Mouse (Mus musculus) hindlimb bud, embryonic 11.5 days (tissue): ENCODE results near the gene Syce3.

Experiments
- DNase-seq: peaks from one replicate; pipeline ENCODE4 v3.0.0-alpha.2; 2012; ENCODE audit warnings: low read depth, low spot score; ENCODE audit errors: extremely low spot score

Gene Syce3

DNA sequence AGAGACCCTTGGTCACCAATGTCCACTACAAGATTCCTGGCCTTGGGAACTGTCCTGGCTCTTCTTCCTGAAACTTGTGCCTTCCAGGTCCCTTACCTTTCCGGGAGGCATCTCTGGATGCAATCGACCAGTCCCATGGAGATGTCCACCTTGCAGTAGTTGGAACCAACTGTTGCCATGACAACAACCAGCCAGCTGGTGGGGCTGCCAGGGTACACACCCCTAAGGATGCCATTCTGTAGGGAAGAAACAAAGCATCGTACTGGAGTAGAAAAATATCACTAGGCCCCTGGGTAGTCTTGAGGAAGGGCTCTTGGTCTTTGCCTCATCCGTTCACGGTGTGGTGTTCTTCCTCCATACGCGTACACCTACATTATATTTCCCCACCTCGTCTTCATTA, 14.3 kb upstream of the Syce3 start:
- DNase-seq = no peak

DNA sequence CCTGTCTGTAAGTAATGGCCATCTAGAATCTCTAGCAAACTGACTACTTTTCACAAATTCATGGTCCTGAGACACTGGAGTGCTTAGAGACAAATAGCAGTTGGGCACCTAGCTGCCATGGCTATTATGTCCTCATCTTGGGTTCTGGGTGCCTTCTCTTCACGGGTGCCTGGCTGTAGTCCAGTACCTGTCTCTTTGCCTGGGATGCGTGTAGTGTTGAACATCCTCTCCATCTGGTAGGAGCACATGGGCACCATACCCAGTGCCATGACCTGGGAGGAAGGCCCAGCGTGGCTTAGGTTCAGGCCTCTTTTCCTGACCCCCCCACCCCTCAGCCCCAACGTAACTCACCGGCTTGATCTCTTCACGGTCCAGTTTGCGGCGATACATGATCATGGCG, 11.6 kb upstream of the Syce3 start:
- no peak for DNase-seq

DNA sequence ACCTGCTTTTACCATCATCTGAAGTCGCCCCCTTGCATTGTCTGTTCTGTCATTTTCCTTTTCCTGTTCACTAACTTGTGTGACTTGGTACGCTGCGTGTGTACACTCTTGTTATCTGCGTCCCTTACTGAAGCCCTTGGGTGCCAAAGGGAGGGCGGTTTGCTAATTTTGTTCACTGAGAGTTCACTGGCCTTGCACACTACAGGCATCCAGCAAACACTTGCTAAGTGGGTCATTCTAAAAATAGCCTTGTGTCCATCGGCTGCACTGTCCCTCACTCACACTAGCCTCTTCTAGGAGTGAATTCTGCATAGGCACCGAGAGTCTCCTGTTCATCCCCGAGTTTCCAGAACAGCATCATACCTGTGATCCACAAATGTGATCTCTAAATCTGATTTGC, 5.0 kb upstream of the Syce3 start:
- no peak for DNase-seq

- no peak for DNase-seq
These were observed 3.6 kb downstream of the Syce3 start for GRCm38 (mm10) chr15:89406691-89407090.

GRCm38 (mm10) chr15:89404831-89405623, 5.3 kb downstream of the Syce3 start:
- DNase-seq = no peak

DNA sequence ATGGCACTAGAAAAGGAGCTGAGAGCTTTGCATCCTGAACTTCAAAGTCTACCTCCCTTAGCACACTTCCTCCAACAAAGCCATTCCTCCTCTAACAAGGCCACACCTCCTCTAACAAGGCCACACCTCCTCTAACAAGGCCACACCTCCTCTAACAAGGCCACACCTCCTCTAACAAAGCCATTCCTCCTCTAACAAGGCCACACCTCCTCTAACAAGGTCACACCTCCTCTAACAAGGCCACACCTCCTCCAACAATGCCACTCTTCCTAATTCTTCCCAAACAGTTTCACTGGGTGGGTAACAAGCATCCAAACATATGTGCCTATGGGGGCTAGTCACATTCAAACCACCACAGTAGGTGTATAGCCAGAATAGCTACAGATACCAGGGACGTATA, 7.8 kb downstream of the Syce3 start:
- DNase-seq = no peak

GRCm38 (mm10) chr15:89399716-89400115, 10.6 kb downstream of the Syce3 start:
- no peak for DNase-seq

DNA sequence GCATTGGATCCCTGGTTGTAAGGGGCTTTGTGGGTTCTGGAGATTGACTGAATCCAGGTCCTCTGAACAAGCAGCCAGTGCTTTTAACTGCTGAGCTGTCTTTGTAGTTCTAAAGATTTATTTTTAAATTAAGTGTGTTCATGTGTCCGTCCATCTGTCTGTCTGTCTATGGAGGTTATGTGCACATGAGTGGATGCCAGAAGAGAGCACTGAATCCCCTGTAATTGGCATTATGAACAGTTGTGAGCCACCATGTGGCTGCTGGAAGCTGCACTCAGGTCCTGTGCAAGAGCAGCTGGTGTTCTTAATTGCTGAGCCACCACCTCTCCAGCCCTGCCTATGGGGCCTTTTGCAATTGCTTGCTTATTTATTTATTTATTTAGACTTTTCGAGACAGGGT, 12.2 kb downstream of the Syce3 start:
- no peak for DNase-seq

DNA sequence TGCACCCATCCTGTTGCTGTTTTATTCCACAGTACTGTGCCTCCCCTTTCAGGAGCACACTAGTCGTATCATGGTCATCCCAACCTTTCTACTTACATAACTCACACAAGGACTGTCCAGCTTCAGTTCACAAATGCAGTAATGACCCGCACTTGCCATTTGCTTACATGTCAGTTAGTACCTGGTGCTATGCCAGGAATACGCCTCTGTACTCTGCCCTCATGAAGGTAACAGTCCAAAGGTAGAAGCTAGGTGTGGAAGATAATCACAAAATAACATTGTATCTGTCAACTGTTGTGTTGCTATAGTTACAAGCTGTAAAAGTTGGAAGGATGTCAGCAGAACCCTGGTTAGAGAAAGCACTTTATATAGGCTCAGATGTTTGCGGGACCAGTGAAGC, 13.4 kb downstream of the Syce3 start:
- no peak for DNase-seq

DNA sequence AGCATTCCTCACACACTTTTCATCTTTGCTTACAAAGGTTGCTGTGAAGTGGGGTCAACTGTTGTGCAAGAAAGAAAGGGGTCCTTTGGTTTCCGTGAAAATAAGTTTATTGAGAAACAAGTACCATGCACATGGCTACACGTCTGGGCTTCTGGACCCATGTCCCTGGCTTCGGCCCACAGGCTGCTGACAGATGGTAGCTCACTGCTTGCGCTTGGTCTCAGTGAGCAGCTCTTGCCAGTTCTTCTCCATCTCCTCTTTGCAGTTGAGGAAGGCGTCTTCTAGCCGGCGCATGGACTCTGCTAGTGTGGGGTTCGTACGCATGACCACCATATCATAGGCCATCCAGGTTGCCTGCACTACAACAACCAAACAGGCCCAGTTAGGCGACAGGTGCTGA, 20.2 kb downstream of the Syce3 start:
- no peak for DNase-seq

DNA sequence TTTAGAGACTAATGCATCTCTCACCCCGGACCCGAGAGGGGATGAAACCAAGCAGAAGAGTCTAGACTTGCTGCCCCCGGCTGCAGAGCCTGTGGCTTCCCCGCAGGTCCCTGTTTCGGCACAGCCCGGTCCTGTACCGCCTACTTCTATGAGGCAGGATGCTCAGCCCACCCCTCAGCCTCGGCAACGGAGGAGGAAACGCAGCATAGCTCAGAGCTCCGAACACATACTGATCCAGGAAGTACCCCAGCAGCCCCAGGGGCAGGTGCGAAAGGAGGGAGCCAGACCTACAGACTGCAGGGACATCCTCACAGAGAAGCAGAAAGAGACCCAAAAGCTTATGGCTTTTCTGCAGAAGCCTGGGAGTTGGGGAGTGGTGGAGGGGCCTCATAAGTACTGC, 23.2 kb downstream of the Syce3 start:
- no peak for DNase-seq

DNA sequence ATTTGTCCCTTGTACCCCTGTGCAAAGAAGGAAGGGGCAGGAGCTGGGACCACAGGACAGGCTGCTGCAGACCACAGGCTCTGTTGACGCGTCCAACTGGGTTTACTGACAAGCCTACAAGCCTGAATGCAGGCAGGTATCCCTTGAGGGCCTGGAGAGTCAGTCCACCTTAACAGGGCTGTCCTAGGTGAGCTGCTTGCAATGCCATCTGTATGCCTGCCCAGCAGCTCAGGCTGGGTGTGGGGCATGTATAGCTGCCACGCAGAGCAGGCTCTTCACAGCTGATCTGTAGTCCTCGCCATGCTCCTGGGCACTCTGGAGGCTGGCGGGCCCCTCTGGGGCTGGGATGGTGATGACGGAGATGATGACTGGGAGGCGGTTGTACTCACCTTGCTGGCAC, 25.7 kb downstream of the Syce3 start, which contains the start of gene Klhdc7b:
Gene Klhdc7b (plus strand): TSS at position 301 of the 400 bp plus-strand sequence.
- no peak for DNase-seq

GRCm38 (mm10) chr15:89379429-89379828, 30.9 kb downstream of the Syce3 start:
- no peak for DNase-seq

- DNase-seq = no peak
These were observed 31.4 kb downstream of the Syce3 start, which contains the start of gene Odf3b for GRCm38 (mm10) chr15:89378831-89379401. Odf3b (minus strand) TSS chr15:89379282.

DNA sequence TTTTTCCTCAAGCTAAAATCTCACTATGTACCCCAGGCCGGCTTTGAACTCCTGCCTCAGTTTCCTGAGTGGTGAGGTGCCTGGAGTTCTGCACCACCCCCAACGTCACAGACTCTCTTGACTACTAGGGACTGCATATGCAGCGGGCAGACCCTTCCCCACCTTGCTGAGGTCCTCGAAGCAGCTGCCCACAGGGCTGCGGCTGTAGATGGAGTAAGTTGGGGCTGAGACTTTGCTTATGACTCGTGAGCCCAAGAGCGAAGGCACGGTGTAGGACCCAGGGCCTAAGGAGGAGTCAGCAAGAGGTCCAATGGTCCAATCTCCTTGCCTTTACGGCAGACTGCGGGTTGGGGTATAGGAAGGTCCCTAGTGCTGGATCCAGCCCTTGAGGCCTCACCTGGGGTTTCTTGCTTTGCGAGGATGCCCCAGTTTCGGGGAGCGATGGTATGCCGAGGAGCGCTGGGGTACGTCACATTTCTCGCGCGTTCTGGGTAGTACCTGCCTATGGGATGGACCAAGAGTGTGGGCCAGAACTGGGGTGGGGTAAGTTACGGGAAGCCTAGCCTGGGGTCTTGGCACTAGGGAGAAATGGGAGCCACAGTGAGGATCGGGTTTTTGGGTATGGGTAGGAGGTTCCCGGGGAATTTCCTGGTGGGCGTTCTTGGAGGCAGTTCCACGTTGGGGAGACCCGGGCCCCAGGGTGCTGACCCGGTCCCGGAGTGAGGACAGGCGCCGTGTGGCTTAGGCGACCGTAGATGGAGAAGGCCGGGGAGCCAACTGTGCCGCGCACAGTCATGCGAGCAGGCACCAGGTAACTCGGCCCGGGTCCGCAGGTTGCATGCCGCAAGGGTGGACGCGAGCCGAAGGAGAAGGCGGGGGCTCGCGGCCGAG, 32.1 kb downstream of the Syce3 start:
- no peak for DNase-seq

GRCm38 (mm10) chr15:89377362-89377761, 32.9 kb downstream of the Syce3 start:
- no peak for DNase-seq

GRCm38 (mm10) chr15:89376957-89377356, 33.3 kb downstream of the Syce3 start, which contains the start of gene Tymp:
Tymp (minus strand) TSS chr15:89377039.
- DNase-seq = no peak

DNA sequence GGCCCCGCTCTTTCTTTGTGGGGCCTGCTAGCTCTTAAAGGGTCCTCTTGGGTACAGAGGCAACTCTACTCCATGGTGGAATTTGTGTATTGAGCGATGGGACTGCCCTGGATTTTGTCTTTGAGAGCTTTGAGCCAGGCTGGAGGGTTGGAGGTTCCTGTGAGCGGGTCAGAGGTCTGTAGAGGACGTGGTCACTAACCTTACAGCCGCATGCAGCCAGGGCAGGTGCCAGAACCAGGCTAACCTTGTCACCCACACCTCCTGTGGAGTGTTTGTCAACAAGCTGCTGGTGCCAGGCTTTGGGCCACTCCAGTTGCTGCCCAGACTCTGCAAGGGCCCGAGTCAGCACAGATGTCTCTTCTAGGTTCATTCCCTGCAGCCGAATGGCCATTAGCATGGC, 34.3 kb downstream of the Syce3 start:
- DNase-seq = no peak

DNA sequence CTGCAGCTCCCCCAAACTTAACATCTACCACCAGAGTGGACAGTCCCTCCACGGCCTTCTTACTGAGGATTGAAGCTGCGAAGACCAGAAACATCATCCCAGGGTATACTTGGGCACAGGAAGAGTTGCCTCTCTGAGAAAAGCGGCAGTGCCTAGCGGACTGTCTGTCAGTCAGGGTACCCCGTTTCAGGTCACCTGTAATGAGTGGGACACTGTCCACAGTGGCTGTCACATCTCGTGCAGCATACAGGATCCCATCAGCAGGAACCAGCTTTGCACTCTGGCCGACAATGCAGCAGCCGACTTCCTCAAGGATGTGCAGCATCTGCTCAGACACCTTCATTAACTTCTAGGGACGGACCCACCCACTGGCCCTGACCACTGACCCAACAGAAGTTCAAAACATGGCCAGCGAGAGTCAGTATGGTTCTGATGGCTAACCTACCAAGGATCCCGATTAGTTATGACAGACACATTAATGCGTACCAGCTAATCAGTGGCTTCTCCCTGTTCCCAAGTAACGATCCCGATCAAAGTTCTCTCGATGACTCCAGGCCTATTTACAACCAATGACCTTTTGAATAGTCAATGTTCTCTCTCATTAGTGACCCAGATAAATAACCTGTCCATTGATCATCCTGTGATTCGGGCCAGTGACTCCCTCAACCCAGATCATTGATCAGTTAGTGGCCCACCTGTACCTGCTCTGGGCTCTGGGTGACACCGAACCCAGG, 35.3 kb downstream of the Syce3 start:
- no peak for DNase-seq

GRCm38 (mm10) chr15:89374340-89374739, 36.0 kb downstream of the Syce3 start:
- no peak for DNase-seq

DNA sequence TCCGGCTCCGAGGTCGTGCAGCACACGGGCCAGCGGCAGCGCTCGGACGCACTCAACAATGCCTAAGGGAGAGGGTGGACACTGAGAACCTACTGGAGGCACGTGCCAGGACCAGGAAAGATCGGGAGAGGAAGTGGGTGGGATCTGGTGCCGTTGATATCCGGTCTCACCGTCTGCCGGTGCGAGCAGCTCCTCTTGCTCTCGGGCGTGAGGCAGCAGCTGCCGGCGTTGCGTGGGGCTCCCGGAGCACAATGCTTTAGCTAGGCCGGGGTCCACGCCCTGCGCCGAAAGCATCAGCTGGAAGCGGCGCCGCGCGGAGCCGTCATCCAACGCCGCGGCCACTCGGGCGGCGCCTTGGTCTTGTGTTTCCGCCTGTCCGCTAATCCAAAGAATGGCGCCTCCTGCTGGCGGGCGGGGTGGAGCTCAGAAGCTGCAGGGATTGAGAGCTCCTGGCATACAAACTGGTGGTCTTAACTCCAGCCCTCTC, 36.5 kb downstream of the Syce3 start, which contains the start of gene Sco2:
Gene Sco2 (minus strand): TSS at position 85 of the 487 bp plus-strand sequence.
- peak; percentile 60 for DNase-seq
